Mouse (Mus musculus) heart, adult 2 months (tissue): ENCODE measurements at regions not wholly inside any gene's neighbourhood (a gene's known extent, or its start where the extent isn't known, plus 50 kb on each side); places are given as distances from the start of the nearest gene placed in this dataset.

Experiments used
- CTCF ChIP-seq: fragments of 200-600 bp; IDR thresholded peaks from 2 replicates; pipeline ENCODE4 v1.8.1; 2022; ENCODE audit warnings: antibody characterized with exemption, mild to moderate bottlenecking, moderate library complexity
- EP300 ChIP-seq: fragments of 200-500 bp; IDR thresholded peaks from 2 replicates; pipeline ENCODE4 v1.6.1; 2011; ENCODE audit warnings: low read depth, low read length, control low read depth; ENCODE audit not compliant: insufficient read depth
- POLR2A ChIP-seq: fragments of 200-500 bp; IDR thresholded peaks from 2 replicates; pipeline ENCODE4 v1.6.1; 2011; ENCODE audit warnings: mild to moderate bottlenecking, low read depth, low read length, control low read depth; ENCODE audit not compliant: insufficient read depth

GRCm38 (mm10) chr3:66650749-66651472, 330.3 kb upstream of the Rsrc1 start:
- no peak for TF ChIP-seq CTCF
- no peak for TF ChIP-seq POLR2A
- TF ChIP-seq EP300 = no peak
